Mouse (Mus musculus) embryonic facial prominence, embryonic 14.5 days (tissue): ENCODE measurements around the gene Xiap. TPM values are rescaled to one million over a fixed set of nuclear protein-coding genes. Genes with fewer than 3 reads are reported as not detected.

Experiments
- ATAC-seq: fragments of 200-750 bp; cut with Nextera tagmentation; 2 replicates; pipeline ENCODE4 v1.8.0; 2017; ENCODE audit warnings: low read depth, moderate number of reproducible peaks, moderate TSS enrichment
- DNase-seq: peaks from one replicate; pipeline ENCODE4 v3.0.0-alpha.2; 2015; ENCODE audit warnings: low spot score
- H3K27ac ChIP-seq: fragments of 300-500 bp; sonication (generic); replicated peaks from 2 replicates; pipeline ENCODE4 v1.5.1; 2014; ENCODE audit warnings: low read depth, mild to moderate bottlenecking, low read length, moderate library complexity
- H3K27me3 ChIP-seq: fragments of 300-500 bp; sonication (generic); replicated peaks from 2 replicates; pipeline ENCODE4 v1.6.1; 2014; ENCODE audit warnings: low read length; ENCODE audit not compliant: control insufficient read depth, insufficient read depth
- H3K36me3 ChIP-seq: fragments of 300-500 bp; sonication (generic); 2 replicates; pipeline ENCODE4 v1.6.1; 2014; ENCODE audit warnings: low read length, mixed read lengths; ENCODE audit not compliant: control insufficient read depth, insufficient read depth
- H3K4me1 ChIP-seq: fragments of 300-500 bp; sonication (generic); 2 replicates; pipeline ENCODE4 v1.6.1; 2014; ENCODE audit warnings: antibody characterized with exemption, low read length; ENCODE audit not compliant: control insufficient read depth, insufficient read depth
- H3K4me2 ChIP-seq: fragments of 300-500 bp; sonication (generic); 2 replicates; pipeline ENCODE4 v1.6.1; 2014; ENCODE audit warnings: low read depth, mild to moderate bottlenecking, low read length, moderate library complexity, mixed read lengths
- H3K4me3 ChIP-seq: fragments of 300-500 bp; sonication (generic); 2 replicates; pipeline ENCODE4 v1.5.1; 2014; ENCODE audit warnings: low read depth, mild to moderate bottlenecking, low read length
- H3K9ac ChIP-seq: fragments of 300-500 bp; sonication (generic); 2 replicates; pipeline ENCODE4 v1.6.1; 2014; ENCODE audit warnings: low read depth, mild to moderate bottlenecking, low read length, moderate library complexity, mixed read lengths
- H3K9me3 ChIP-seq: fragments of 300-500 bp; sonication (generic); 2 replicates; pipeline ENCODE4 v1.6.1; 2016; ENCODE audit warnings: low read length; ENCODE audit not compliant: control insufficient read depth
- WGBS: fragments of 180-500 bp; shearing (Covaris S2); extraction: QIAGEN DNeasy Blood & Tissue Kit; methylation state at CpG from one replicate; pipeline ENCODE4 v1.1.7; 2014; 5-methylcytosine and 5-hydroxymethylcytosine counted together
- polyA plus RNA-seq: library from polyadenylated mRNA; unstranded; fragments of >200 nt; fragmentation: Nextera tagmentation; extraction: Ambion mirVana; gene quantifications from 2 replicates; pipeline ENCODE4 v1.2.1, GENCODE M21; 2014

The Xiap gene
- polyA plus RNA-seq, 1 experiment from 2014 or later: 18.1 TPM

GRCm38 (mm10) chrX:42150346-42151023 lies 91.0 kb downstream of the Xiap start:
- peak; percentile 80 for ATAC-seq
- DNase-seq: peak; percentile 93
- Histone ChIP-seq H3K4me3 (peak overlapping the region; percentile 59), H3K36me3 (no peaks in the 10 kb centered on the region), H3K27me3 (no peaks in the 10 kb centered on the region), H3K9me3 (no peaks in the 10 kb centered on the region), H3K27ac (peak overlapping the region; percentile 99), H3K4me1 (no peaks in the 10 kb centered on the region), H3K9ac (peak overlapping the region; percentile 94), H3K4me2 (peak overlapping the region; percentile 59)
- 32% methylated on average over 16 of the region's 40 CpGs for WGBS

DNA sequence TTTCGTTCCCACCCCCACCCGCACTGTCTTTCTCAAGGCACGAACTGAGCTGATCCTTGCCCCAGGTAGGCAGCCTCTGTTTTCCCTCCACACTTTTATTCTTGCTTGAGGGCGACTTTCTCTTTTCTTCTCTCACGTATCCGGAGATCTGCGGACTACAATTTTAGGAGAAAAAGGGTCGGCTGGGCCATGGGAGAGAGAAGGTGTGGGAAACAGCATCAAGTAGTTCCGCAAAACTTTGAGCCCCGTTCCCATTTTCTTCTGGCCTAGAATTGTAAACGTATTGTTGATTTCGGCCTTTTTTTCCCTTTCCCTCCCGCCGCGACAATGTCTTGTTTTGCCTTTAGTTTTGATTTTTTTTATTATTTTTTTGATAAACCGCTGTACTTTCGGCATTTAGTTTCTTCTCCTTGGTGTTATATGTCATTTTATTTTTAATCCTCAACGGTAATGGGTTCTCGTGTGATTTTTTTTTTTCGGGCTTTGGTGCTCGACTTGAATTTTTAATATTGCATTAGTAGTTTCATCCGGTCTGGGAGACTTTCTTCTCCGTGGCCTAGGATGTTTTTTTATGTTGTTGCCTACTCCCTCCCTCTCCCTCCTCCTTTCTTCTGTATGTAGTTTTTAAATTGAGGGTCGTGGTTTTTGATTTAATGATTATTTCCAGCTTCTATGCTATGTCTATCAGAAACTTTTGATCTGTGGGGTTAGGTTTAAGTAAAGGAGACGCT lies 91.7 kb downstream of the Xiap start:
- ATAC-seq: no peak

DNA sequence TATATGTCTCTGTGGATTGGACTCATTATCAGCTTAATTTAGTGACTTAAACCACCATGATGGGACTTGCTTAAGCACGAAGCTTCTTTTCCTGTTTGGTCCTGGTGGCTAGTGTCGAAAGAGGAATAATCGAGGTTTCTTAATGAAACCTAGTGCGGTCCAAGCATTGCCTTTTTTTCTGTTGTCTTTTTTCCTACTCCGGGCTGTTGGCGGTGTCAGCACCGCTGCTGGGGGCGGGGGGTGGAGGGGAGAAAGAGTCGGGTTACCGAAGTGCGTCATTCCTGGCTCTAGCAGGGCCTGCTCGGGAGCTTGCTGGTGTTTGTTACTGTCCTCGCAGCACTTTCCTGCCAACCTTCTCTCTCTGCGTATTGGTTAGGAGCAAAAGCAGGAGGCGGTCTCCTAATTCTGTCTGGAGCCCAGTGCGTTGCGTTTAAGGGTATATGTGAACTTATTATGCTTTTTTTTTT lies 92.5 kb downstream of the Xiap start:
- WGBS: 18% methylated on average over 17 of the region's 17 CpGs
- Histone ChIP-seq H3K36me3 (no peaks in the 10 kb centered on the region), H3K27ac (peak overlapping the region; percentile 99), H3K9ac (peak overlapping the region; percentile 71), H3K4me2 (peak overlapping the region; percentile 59), H3K9me3 (no peaks in the 10 kb centered on the region), H3K4me1 (no peaks in the 10 kb centered on the region), H3K27me3 (no peaks in the 10 kb centered on the region), H3K4me3 (peak overlapping the region; percentile 47)
- DNase-seq (peak; percentile 95), ATAC-seq (peak; percentile 87)

More for the DNA sequence above, 91.7 kb downstream of the Xiap start:
- Histone ChIP-seq H3K4me2 (peak overlapping the region; percentile 59), H3K27me3 (no peaks in the 10 kb centered on the region), H3K4me3 (peak overlapping the region; percentile 47), H3K9ac (peak overlapping the region; percentile 71), H3K27ac (peak overlapping the region; percentile 99), H3K36me3 (no peaks in the 10 kb centered on the region), H3K4me1 (no peaks in the 10 kb centered on the region), H3K9me3 (no peaks in the 10 kb centered on the region)
- WGBS: 22% methylated on average over 25 of the region's 25 CpGs
- peak; percentile 7 for DNase-seq

DNA sequence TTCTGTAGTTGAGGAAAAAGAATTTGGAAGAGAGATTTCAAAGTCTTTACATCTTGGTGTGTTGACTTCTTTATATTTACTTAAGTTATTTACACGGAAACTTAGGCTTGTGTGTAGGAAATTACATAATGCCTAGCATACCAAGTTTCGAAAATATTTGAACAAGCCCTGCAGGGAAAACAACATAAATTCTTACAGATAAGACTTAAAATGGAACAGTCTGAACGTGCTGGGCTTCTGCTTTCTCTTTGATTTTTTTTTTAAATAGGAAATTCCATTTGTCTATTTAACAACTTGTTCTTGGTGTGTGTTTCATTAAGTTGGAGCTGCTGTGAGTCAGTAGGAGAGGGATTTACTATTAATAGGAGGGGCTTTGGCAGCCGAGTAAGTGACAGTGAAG lies 93.6 kb downstream of the Xiap start:
- H3K4me1 ChIP-seq: no peaks in the 10 kb centered on the region
- H3K27me3 ChIP-seq: no peaks in the 10 kb centered on the region
- DNase-seq (no peak), ATAC-seq (no peak)
- no peak overlapping the region for H3K27ac ChIP-seq
- 23% methylated on average over 4 of the region's 4 CpGs for WGBS
- no peaks in the 10 kb centered on the region for H3K36me3 ChIP-seq
- H3K4me3 ChIP-seq: peak overlapping the region; percentile 47
- H3K9me3 ChIP-seq: no peaks in the 10 kb centered on the region
- H3K4me2 ChIP-seq: peak overlapping the region; percentile 59
- H3K9ac ChIP-seq: 0 out of 2 replicates have a peak overlapping the region, but pooled peaks have one; percentile 30

Other genes with a start within 250 kb of the Xiap start
- 78.3 and 85.3 TPM in 2 replicates for gene Thoc2, start 139.0 kb upstream of the Xiap start, polyA plus RNA-seq
- gene Stag2, start 89.6 kb downstream of the Xiap start, polyA plus RNA-seq: 54.2 and 56.2 TPM in 2 replicates